Mouse (Mus musculus) liver, postnatal 0 days (tissue): Measurements from ENCODE around the gene Aig1.

Source experiments
- CTCF ChIP-seq: sonication (generic); IDR thresholded peaks from 2 replicates; pipeline ENCODE4 v1.5.1; 2016; ENCODE audit warnings: antibody characterized with exemption, low read depth
- EP300 ChIP-seq: IDR thresholded peaks from 2 replicates; pipeline ENCODE4 v1.6.1; 2016; ENCODE audit warnings: antibody characterized with exemption, low read depth, mild to moderate bottlenecking

DNA sequence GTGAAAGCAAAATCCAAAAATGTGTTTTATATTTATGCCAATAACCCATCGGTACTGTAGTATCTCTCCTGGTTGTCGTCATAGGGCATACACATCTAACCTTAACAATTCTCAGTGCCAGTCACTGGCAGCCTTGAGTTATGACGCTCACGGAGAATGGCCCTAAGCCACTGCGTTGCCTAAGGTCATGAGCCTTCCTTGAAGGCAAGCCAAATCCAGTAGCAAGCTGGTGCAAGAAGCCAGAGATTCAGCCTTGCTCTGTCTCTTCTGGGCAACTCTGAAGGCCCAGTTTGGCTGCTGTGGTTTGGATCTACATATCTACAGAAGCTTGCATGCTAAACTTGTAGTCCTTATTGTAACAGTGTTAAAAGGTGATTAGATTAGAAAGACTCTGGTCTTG lies 55.2 kb downstream of the Aig1 start:
- TF ChIP-seq CTCF (no peak), EP300 (no peak)
